Mouse (Mus musculus) embryonic fibroblast, embryonic 13.5 days (primary cell): ENCODE measurements around the gene Mtnr1a.

Experiments used
- CTCF ChIP-seq: IDR thresholded peaks from 2 replicates; pipeline ENCODE4 v1.5.1; 2011; ENCODE audit warnings: mild to moderate bottlenecking, control low read depth, low read length, moderate library complexity, borderline replicate concordance; ENCODE audit not compliant: insufficient read depth
- POLR2A ChIP-seq: IDR thresholded peaks from 2 replicates; pipeline ENCODE4 v1.6.1; 2011; ENCODE audit warnings: low read depth, mild to moderate bottlenecking, control low read depth, low read length, moderate library complexity

DNA sequence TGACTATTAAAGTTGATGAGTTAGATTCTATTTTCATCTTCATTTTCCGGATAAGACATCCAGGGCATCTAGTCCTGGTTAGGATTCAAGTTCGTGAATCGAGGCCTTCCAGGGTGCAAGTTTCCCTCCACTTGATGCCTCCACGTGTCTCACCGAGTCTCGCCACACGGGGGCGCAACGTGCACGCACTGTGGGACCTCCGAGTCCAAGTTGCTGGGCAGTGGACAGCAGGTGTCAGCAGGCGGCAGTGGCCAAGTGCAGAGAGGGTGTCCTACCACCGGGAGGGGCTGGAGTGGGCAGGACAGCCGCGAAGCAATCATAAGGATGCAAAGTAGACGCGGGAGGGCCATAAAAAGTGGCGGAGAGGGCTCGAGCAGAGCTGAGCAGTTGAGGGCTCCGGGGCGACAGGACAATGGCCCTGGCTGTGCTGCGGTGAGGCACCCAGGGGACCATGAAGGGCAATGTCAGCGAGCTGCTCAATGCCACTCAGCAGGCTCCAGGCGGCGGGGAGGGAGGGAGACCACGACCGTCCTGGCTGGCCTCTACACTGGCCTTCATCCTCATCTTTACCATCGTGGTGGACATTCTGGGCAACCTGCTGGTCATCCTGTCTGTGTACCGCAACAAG, at the start of gene Mtnr1a:
- no peak for TF ChIP-seq POLR2A
- peak; percentile 100 for TF ChIP-seq CTCF
